Mouse (Mus musculus): ENCODE measurements around the gene Kcng3. TPM values are rescaled to one million over a fixed set of nuclear protein-coding genes. Genes with fewer than 3 reads are reported as not detected.
A peak's percentile ranks its signal among the peaks of the same experiment; 100 is the strongest.

The Kcng3 gene
- polyA plus RNA-seq (2014; fragmentation: Nextera tagmentation; extraction: Ambion mirVana) = 0.05 TPM in 1 of 2 replicates, not detected in the other

- no peaks in the 10 kb centered on the region for H3K36me3 ChIP-seq (ENCODE audit: control insufficient read depth, insufficient read depth, low read length)
- peak; percentile 59; the same call in 1 of the 2 replicates for ATAC-seq (ENCODE audit: low FRiP score)
These were observed at the start of gene Kcng3 for GRCm38 (mm10) chr17:83631783-83632652. Kcng3 (minus strand) TSS chr17:83631895.

GRCm38 (mm10) chr17:83677370-83677769 lies 45.7 kb upstream of the Kcng3 start:
- Histone ChIP-seq H3K4me3 (ENCODE audit: low read depth, low read length) (no peak overlapping the region), H3K27ac (ENCODE audit: low read depth, low read length) (no peak overlapping the region), H3K9ac (ENCODE audit: low read depth, low read length) (no peak overlapping the region), H3K36me3 (ENCODE audit: control insufficient read depth, insufficient read depth, low read length) (no peaks in the 10 kb centered on the region), H3K4me2 (replicated peaks; ENCODE audit: low read depth, low read length) (no peak overlapping the region), H3K27me3 (ENCODE audit: control insufficient read depth, insufficient read depth, low read length) (no peaks in the 10 kb centered on the region), H3K9me3 (ENCODE audit: control insufficient read depth, low read length) (no peaks in the 10 kb centered on the region), H3K4me1 (replicated peaks; ENCODE audit: control insufficient read depth, insufficient read depth, low read length) (no peaks in the 10 kb centered on the region)
- 68% methylated on average over 1 of the region's 1 CpGs for WGBS
- ATAC-seq (ENCODE audit: low FRiP score) (no peak), DNase-seq (ENCODE audit: low spot score) (no peak)

More at GRCm38 (mm10) chr17:83631783-83632652, at the start of gene Kcng3:
- H3K27ac ChIP-seq (ENCODE audit: low read depth, low read length) = no peak within 1 kb of the TSS
- H3K4me3 ChIP-seq (ENCODE audit: low read depth, low read length) = peak within 1 kb of the TSS; percentile 51
- peak; percentile 67 for DNase-seq (ENCODE audit: low spot score)
- H3K9me3 ChIP-seq (ENCODE audit: control insufficient read depth, low read length) = no peaks in the 10 kb centered on the region
- WGBS = under 1% methylated on average over 57 of the region's 86 CpGs
- H3K9ac ChIP-seq (ENCODE audit: low read depth, low read length) = peak within 1 kb of the TSS; percentile 47; the same call in 1 of the 2 replicates
- H3K27me3 ChIP-seq (ENCODE audit: control insufficient read depth, insufficient read depth, low read length) = peaks cover 43% of the 10 kb centered on the region
- peaks cover 8% of the 10 kb centered on the region; the same call in 1 of the 2 replicates for H3K4me1 ChIP-seq (replicated peaks; ENCODE audit: control insufficient read depth, insufficient read depth, low read length)
- peak within 1 kb of the TSS; percentile 95 for H3K4me2 ChIP-seq (replicated peaks; ENCODE audit: low read depth, low read length)

- 88% methylated on average over 4 of the region's 4 CpGs for WGBS
- Histone ChIP-seq H3K36me3 (ENCODE audit: control insufficient read depth, insufficient read depth, low read length) (no peaks in the 10 kb centered on the region), H3K4me2 (replicated peaks; ENCODE audit: low read depth, low read length) (no peak overlapping the region), H3K4me1 (replicated peaks; ENCODE audit: control insufficient read depth, insufficient read depth, low read length) (no peaks in the 10 kb centered on the region), H3K9ac (ENCODE audit: low read depth, low read length) (no peak overlapping the region), H3K27ac (ENCODE audit: low read depth, low read length) (no peak overlapping the region), H3K27me3 (ENCODE audit: control insufficient read depth, insufficient read depth, low read length) (no peaks in the 10 kb centered on the region), H3K9me3 (ENCODE audit: control insufficient read depth, low read length) (no peaks in the 10 kb centered on the region), H3K4me3 (ENCODE audit: low read depth, low read length) (no peak overlapping the region)
- ATAC-seq (ENCODE audit: low FRiP score) (no peak), DNase-seq (ENCODE audit: low spot score) (no peak)
These were observed 41.0 kb upstream of the Kcng3 start for GRCm38 (mm10) chr17:83672685-83673084.

- Histone ChIP-seq H3K9me3 (ENCODE audit: control insufficient read depth, low read length) (no peaks in the 10 kb centered on the region), H3K4me2 (replicated peaks; ENCODE audit: low read depth, low read length) (no peak overlapping the region), H3K36me3 (ENCODE audit: control insufficient read depth, insufficient read depth, low read length) (no peaks in the 10 kb centered on the region), H3K27ac (ENCODE audit: low read depth, low read length) (no peak overlapping the region), H3K9ac (ENCODE audit: low read depth, low read length) (no peak overlapping the region), H3K4me1 (replicated peaks; ENCODE audit: control insufficient read depth, insufficient read depth, low read length) (no peaks in the 10 kb centered on the region), H3K27me3 (ENCODE audit: control insufficient read depth, insufficient read depth, low read length) (no peaks in the 10 kb centered on the region), H3K4me3 (ENCODE audit: low read depth, low read length) (no peak overlapping the region)
- no peak for DNase-seq (ENCODE audit: low spot score)
- WGBS = 74% methylated on average over 3 of the region's 3 CpGs
- no peak for ATAC-seq (ENCODE audit: low FRiP score)
These were observed 36.4 kb upstream of the Kcng3 start for GRCm38 (mm10) chr17:83667934-83668690.

GRCm38 (mm10) chr17:83666597-83667287 lies 35.0 kb upstream of the Kcng3 start:
- Histone ChIP-seq H3K36me3 (ENCODE audit: control insufficient read depth, insufficient read depth, low read length) (no peaks in the 10 kb centered on the region), H3K4me2 (replicated peaks; ENCODE audit: low read depth, low read length) (no peak overlapping the region), H3K27me3 (ENCODE audit: control insufficient read depth, insufficient read depth, low read length) (no peaks in the 10 kb centered on the region), H3K9me3 (ENCODE audit: control insufficient read depth, low read length) (no peaks in the 10 kb centered on the region), H3K4me1 (replicated peaks; ENCODE audit: control insufficient read depth, insufficient read depth, low read length) (no peaks in the 10 kb centered on the region), H3K4me3 (ENCODE audit: low read depth, low read length) (no peak overlapping the region), H3K27ac (ENCODE audit: low read depth, low read length) (no peak overlapping the region), H3K9ac (ENCODE audit: low read depth, low read length) (no peak overlapping the region)
- ATAC-seq (ENCODE audit: low FRiP score) (no peak), DNase-seq (ENCODE audit: low spot score) (no peak)
- WGBS = 72% methylated on average over 13 of the region's 13 CpGs

GRCm38 (mm10) chr17:83664761-83665160 lies 33.1 kb upstream of the Kcng3 start:
- Histone ChIP-seq H3K9ac (ENCODE audit: low read depth, low read length) (no peak overlapping the region), H3K27ac (ENCODE audit: low read depth, low read length) (no peak overlapping the region), H3K27me3 (ENCODE audit: control insufficient read depth, insufficient read depth, low read length) (no peaks in the 10 kb centered on the region), H3K36me3 (ENCODE audit: control insufficient read depth, insufficient read depth, low read length) (no peaks in the 10 kb centered on the region), H3K4me2 (replicated peaks; ENCODE audit: low read depth, low read length) (no peak overlapping the region), H3K4me3 (ENCODE audit: low read depth, low read length) (no peak overlapping the region), H3K4me1 (replicated peaks; ENCODE audit: control insufficient read depth, insufficient read depth, low read length) (no peaks in the 10 kb centered on the region), H3K9me3 (ENCODE audit: control insufficient read depth, low read length) (no peaks in the 10 kb centered on the region)
- no peak for DNase-seq (ENCODE audit: low spot score)
- no peak for ATAC-seq (ENCODE audit: low FRiP score)
- WGBS = 44% methylated on average over 8 of the region's 8 CpGs

GRCm38 (mm10) chr17:83658943-83659342 lies 27.2 kb upstream of the Kcng3 start:
- Histone ChIP-seq H3K9ac (ENCODE audit: low read depth, low read length) (no peak overlapping the region), H3K4me3 (ENCODE audit: low read depth, low read length) (no peak overlapping the region), H3K36me3 (ENCODE audit: control insufficient read depth, insufficient read depth, low read length) (no peaks in the 10 kb centered on the region), H3K27me3 (ENCODE audit: control insufficient read depth, insufficient read depth, low read length) (no peaks in the 10 kb centered on the region), H3K27ac (ENCODE audit: low read depth, low read length) (no peak overlapping the region), H3K4me2 (replicated peaks; ENCODE audit: low read depth, low read length) (no peak overlapping the region), H3K4me1 (replicated peaks; ENCODE audit: control insufficient read depth, insufficient read depth, low read length) (no peaks in the 10 kb centered on the region), H3K9me3 (ENCODE audit: control insufficient read depth, low read length) (no peaks in the 10 kb centered on the region)
- ATAC-seq (ENCODE audit: low FRiP score) (no peak), DNase-seq (ENCODE audit: low spot score) (no peak)
- 72% methylated on average over 1 of the region's 1 CpGs for WGBS

- Histone ChIP-seq H3K36me3 (ENCODE audit: control insufficient read depth, insufficient read depth, low read length) (no peaks in the 10 kb centered on the region), H3K9ac (ENCODE audit: low read depth, low read length) (no peak overlapping the region), H3K4me2 (replicated peaks; ENCODE audit: low read depth, low read length) (no peak overlapping the region), H3K9me3 (ENCODE audit: control insufficient read depth, low read length) (no peaks in the 10 kb centered on the region), H3K27ac (ENCODE audit: low read depth, low read length) (no peak overlapping the region), H3K4me1 (replicated peaks; ENCODE audit: control insufficient read depth, insufficient read depth, low read length) (no peaks in the 10 kb centered on the region), H3K27me3 (ENCODE audit: control insufficient read depth, insufficient read depth, low read length) (no peaks in the 10 kb centered on the region), H3K4me3 (ENCODE audit: low read depth, low read length) (no peak overlapping the region)
- ATAC-seq (ENCODE audit: low FRiP score) (no peak), DNase-seq (ENCODE audit: low spot score) (no peak)
- 74% methylated on average over 9 of the region's 9 CpGs for WGBS
These were observed 25.7 kb upstream of the Kcng3 start for GRCm38 (mm10) chr17:83657375-83657774.

Measured in hindbrain, embryonic 11.5 days (tissue).